Mouse (Mus musculus) small intestine, adult 2 months (tissue): ENCODE measurements around the gene Gm20388.

Source experiments
- CTCF ChIP-seq: fragments of 200-500 bp; IDR thresholded peaks from 2 replicates; pipeline ENCODE4 v1.5.1; 2012; ENCODE audit warnings: low read depth, mild to moderate bottlenecking, control low read depth, inconsistent platforms, low read length, moderate library complexity, mixed read lengths; ENCODE audit not compliant: insufficient replicate concordance, insufficient read length; ENCODE audit errors: extremely low read depth
- POLR2A ChIP-seq: fragments of 200-500 bp; IDR thresholded peaks from 2 replicates; pipeline ENCODE4 v1.6.1; 2012; ENCODE audit warnings: low read depth, mild to moderate bottlenecking, control low read depth, inconsistent platforms, low read length, moderate library complexity

DNA sequence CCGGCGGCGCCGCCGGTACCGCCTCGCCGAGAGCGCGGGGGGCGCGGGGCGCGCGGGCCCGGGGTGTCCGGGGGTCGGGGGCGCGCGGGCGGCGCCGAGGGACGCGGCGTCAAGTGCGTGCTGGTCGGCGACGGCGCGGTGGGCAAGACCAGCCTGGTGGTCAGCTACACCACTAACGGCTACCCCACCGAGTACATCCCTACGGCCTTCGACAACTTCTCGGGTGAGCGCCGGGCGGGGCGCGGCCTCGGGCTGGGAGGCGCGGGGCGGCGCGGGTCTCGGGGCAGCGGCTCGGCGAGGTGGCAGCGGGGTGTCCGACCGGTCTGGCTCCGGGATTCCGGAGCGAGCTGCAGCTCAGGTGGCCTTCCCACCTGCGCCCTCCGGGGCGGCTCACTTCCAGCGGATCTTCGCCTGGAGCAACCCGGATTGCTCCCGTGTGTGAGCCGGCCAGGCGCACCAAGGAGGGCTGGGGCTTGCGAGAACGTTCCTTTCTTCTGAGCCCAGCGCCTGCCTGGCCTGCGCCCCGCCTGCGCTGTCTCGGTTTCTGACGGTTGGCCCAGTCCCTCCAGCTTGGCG is 3743.4 kb downstream of the Gm20388 start:
- no peak for TF ChIP-seq CTCF
- TF ChIP-seq POLR2A: no peak
